Mouse (Mus musculus): ENCODE results near the gene Slc45a2. TPM values are rescaled to one million over a fixed set of nuclear protein-coding genes. Genes with fewer than 3 reads are reported as not detected.

Slc45a2 gene
- total and polyA plus RNA-seq, 3 experiments, result 0.05 TPM; not detected in 2

GRCm38 (mm10) chr15:10991566-10991965 is 9.0 kb upstream of the Slc45a2 start:
- Histone ChIP-seq H3K4me3 (ENCODE audit: low read depth, low read length) (no peak overlapping the region), H3K27me3 (ENCODE audit: insufficient read depth, low read length) (no peaks in the 10 kb centered on the region), H3K9me3 (replicated peaks) (no peaks in the 10 kb centered on the region), H3K36me3 (replicated peaks) (peaks cover 40% of the 10 kb centered on the region), H3K4me1 (ENCODE audit: insufficient read depth, low read depth, low read length) (no peaks in the 10 kb centered on the region)
- ATAC-seq (ENCODE audit: extremely low read depth, insufficient number of reproducible peaks, low FRiP score, poor library complexity, severe bottlenecking), result no peak
- no peak for TF ChIP-seq GATA2 (IDR thresholded peaks at IDR 0.05; ENCODE audit: borderline replicate concordance, low read depth, low read length)
- no peak for TF ChIP-seq TAL1 (conservative IDR thresholded peaks at IDR 0.05; ENCODE audit: low read depth, low read length)
- TF ChIP-seq GATA1 (IDR thresholded peaks at IDR 0.05; ENCODE audit: borderline replicate concordance, low read length), result no peak
- TF ChIP-seq POLR2AphosphoS5 (IDR thresholded peaks at IDR 0.05; ENCODE audit: insufficient replicate concordance, low read depth, low read length), result no peak
- no peak for TF ChIP-seq CTCF (IDR thresholded peaks at IDR 0.05; ENCODE audit: low read depth, low read length)
- DNase-seq (ENCODE audit: low spot score), result no peak

GRCm38 (mm10) chr15:10999832-11000231 is 689 bp upstream of the Slc45a2 start:
- TF ChIP-seq GATA1 (IDR thresholded peaks at IDR 0.05; ENCODE audit: borderline replicate concordance, low read length) (no peak), CTCF (IDR thresholded peaks at IDR 0.05; ENCODE audit: low read depth, low read length) (no peak), TAL1 (conservative IDR thresholded peaks at IDR 0.05; ENCODE audit: low read depth, low read length) (no peak), GATA2 (IDR thresholded peaks at IDR 0.05; ENCODE audit: borderline replicate concordance, low read depth, low read length) (no peak), POLR2AphosphoS5 (IDR thresholded peaks at IDR 0.05; ENCODE audit: insufficient replicate concordance, low read depth, low read length) (no peak)
- no peak for DNase-seq (ENCODE audit: low spot score)
- ATAC-seq (ENCODE audit: extremely low read depth, insufficient number of reproducible peaks, low FRiP score, poor library complexity, severe bottlenecking), result no peak

GRCm38 (mm10) chr15:11003791-11004190 is 3.3 kb downstream of the Slc45a2 start:
- DNase-seq (ENCODE audit: low spot score) (no peak), ATAC-seq (ENCODE audit: extremely low read depth, insufficient number of reproducible peaks, low FRiP score, poor library complexity, severe bottlenecking) (no peak)
- Histone ChIP-seq H3K9me3 (replicated peaks) (no peaks in the 10 kb centered on the region), H3K4me1 (ENCODE audit: insufficient read depth, low read depth, low read length) (no peaks in the 10 kb centered on the region), H3K36me3 (replicated peaks) (no peaks in the 10 kb centered on the region), H3K4me3 (ENCODE audit: low read depth, low read length) (no peak overlapping the region), H3K27me3 (ENCODE audit: insufficient read depth, low read length) (peaks cover 6% of the 10 kb centered on the region; the same call in 1 of the 2 replicates)
- TF ChIP-seq POLR2AphosphoS5 (IDR thresholded peaks at IDR 0.05; ENCODE audit: insufficient replicate concordance, low read depth, low read length) (no peak), CTCF (IDR thresholded peaks at IDR 0.05; ENCODE audit: low read depth, low read length) (no peak), GATA1 (IDR thresholded peaks at IDR 0.05; ENCODE audit: borderline replicate concordance, low read length) (no peak), TAL1 (conservative IDR thresholded peaks at IDR 0.05; ENCODE audit: low read depth, low read length) (no peak)

More at GRCm38 (mm10) chr15:10999832-11000231, 689 bp upstream of the Slc45a2 start:
- H3K4me1 ChIP-seq (ENCODE audit: insufficient read depth, low read depth, low read length), result no peaks in the 10 kb centered on the region
- no peak overlapping the region for H3K4me3 ChIP-seq (ENCODE audit: low read depth, low read length)
- H3K27me3 ChIP-seq (ENCODE audit: insufficient read depth, low read length), result peaks cover 6% of the 10 kb centered on the region; the same call in 1 of the 2 replicates
- peaks cover 11% of the 10 kb centered on the region for H3K36me3 ChIP-seq (replicated peaks)
- no peaks in the 10 kb centered on the region for H3K9me3 ChIP-seq (replicated peaks)

GRCm38 (mm10) chr15:11004646-11005045 is 4.1 kb downstream of the Slc45a2 start:
- TF ChIP-seq GATA2 (IDR thresholded peaks at IDR 0.05; ENCODE audit: borderline replicate concordance, low read depth, low read length) (no peak), GATA1 (IDR thresholded peaks at IDR 0.05; ENCODE audit: borderline replicate concordance, low read length) (no peak), CTCF (IDR thresholded peaks at IDR 0.05; ENCODE audit: low read depth, low read length) (no peak), POLR2AphosphoS5 (IDR thresholded peaks at IDR 0.05; ENCODE audit: insufficient replicate concordance, low read depth, low read length) (no peak), TAL1 (conservative IDR thresholded peaks at IDR 0.05; ENCODE audit: low read depth, low read length) (no peak)
- Histone ChIP-seq H3K36me3 (replicated peaks) (no peaks in the 10 kb centered on the region), H3K9me3 (replicated peaks) (no peaks in the 10 kb centered on the region), H3K27me3 (ENCODE audit: insufficient read depth, low read length) (peaks cover 6% of the 10 kb centered on the region; the same call in 1 of the 2 replicates), H3K4me1 (ENCODE audit: insufficient read depth, low read depth, low read length) (no peaks in the 10 kb centered on the region), H3K4me3 (ENCODE audit: low read depth, low read length) (no peak overlapping the region)
- ATAC-seq (ENCODE audit: extremely low read depth, insufficient number of reproducible peaks, low FRiP score, poor library complexity, severe bottlenecking) (no peak), DNase-seq (ENCODE audit: low spot score) (no peak)

- no peak overlapping the region for H3K4me3 ChIP-seq (ENCODE audit: low read depth, low read length)
- no peaks in the 10 kb centered on the region for H3K36me3 ChIP-seq (replicated peaks)
- H3K27me3 ChIP-seq (ENCODE audit: insufficient read depth, low read length), result peaks cover 9% of the 10 kb centered on the region; the same call in 1 of the 2 replicates
- H3K9me3 ChIP-seq (replicated peaks), result no peaks in the 10 kb centered on the region
- DNase-seq (ENCODE audit: low spot score) (no peak), ATAC-seq (ENCODE audit: extremely low read depth, insufficient number of reproducible peaks, low FRiP score, poor library complexity, severe bottlenecking) (no peak)
- no peaks in the 10 kb centered on the region for H3K4me1 ChIP-seq (ENCODE audit: insufficient read depth, low read depth, low read length)
- TF ChIP-seq POLR2AphosphoS5 (IDR thresholded peaks at IDR 0.05; ENCODE audit: insufficient replicate concordance, low read depth, low read length), result no peak
- TF ChIP-seq GATA1 (IDR thresholded peaks at IDR 0.05; ENCODE audit: borderline replicate concordance, low read length), result no peak
- no peak for TF ChIP-seq CTCF (IDR thresholded peaks at IDR 0.05; ENCODE audit: low read depth, low read length)
- no peak for TF ChIP-seq TAL1 (conservative IDR thresholded peaks at IDR 0.05; ENCODE audit: low read depth, low read length)
- TF ChIP-seq GATA2 (IDR thresholded peaks at IDR 0.05; ENCODE audit: borderline replicate concordance, low read depth, low read length), result no peak
Measured at GRCm38 (mm10) chr15:11008756-11009155, 8.2 kb downstream of the Slc45a2 start.

GRCm38 (mm10) chr15:11010976-11011548 is 10.5 kb downstream of the Slc45a2 start:
- H3K36me3 ChIP-seq (replicated peaks), result no peaks in the 10 kb centered on the region
- H3K9me3 ChIP-seq (replicated peaks), result no peaks in the 10 kb centered on the region
- H3K4me3 ChIP-seq (ENCODE audit: low read depth, low read length), result no peak overlapping the region
- TF ChIP-seq TAL1 (conservative IDR thresholded peaks at IDR 0.05; ENCODE audit: low read depth, low read length) (no peak), CTCF (IDR thresholded peaks at IDR 0.05; ENCODE audit: low read depth, low read length) (no peak), GATA2 (IDR thresholded peaks at IDR 0.05; ENCODE audit: borderline replicate concordance, low read depth, low read length) (no peak), GATA1 (IDR thresholded peaks at IDR 0.05; ENCODE audit: borderline replicate concordance, low read length) (no peak), POLR2AphosphoS5 (IDR thresholded peaks at IDR 0.05; ENCODE audit: insufficient replicate concordance, low read depth, low read length) (no peak)
- no peaks in the 10 kb centered on the region for H3K4me1 ChIP-seq (ENCODE audit: insufficient read depth, low read depth, low read length)
- no peak for ATAC-seq (ENCODE audit: extremely low read depth, insufficient number of reproducible peaks, low FRiP score, poor library complexity, severe bottlenecking)
- H3K27me3 ChIP-seq (ENCODE audit: insufficient read depth, low read length), result peaks cover 7% of the 10 kb centered on the region; the same call in 1 of the 2 replicates
- no peak for DNase-seq (ENCODE audit: low spot score)

Data from G1E (cell line).